Mouse (Mus musculus) heart, adult 2 months (tissue): ENCODE results near the gene Tnfrsf23. TPM values are rescaled to one million over a fixed set of nuclear protein-coding genes. Genes with fewer than 3 reads are reported as not detected.
A peak's percentile ranks its signal among the peaks of the same experiment; 100 is the strongest.

Source experiments
- DNase-seq, 2 experiments: peaks; one replicate each; pipeline ENCODE4 v3.0.0; 2021
- H3K27ac ChIP-seq: fragments of 200-600 bp; 2 replicates; pipeline ENCODE4 v1.8.1; 2022
- H3K27me3 ChIP-seq: fragments of 200-500 bp; 2 replicates; pipeline ENCODE4 v1.6.1; 2012; ENCODE audit warnings: mild to moderate bottlenecking, low read length, inconsistent platforms, mixed read lengths; ENCODE audit not compliant: control insufficient read depth, insufficient read depth
- H3K36me3 ChIP-seq: fragments of 200-500 bp; 2 replicates; pipeline ENCODE4 v1.6.1; 2012; ENCODE audit warnings: low read length, inconsistent platforms; ENCODE audit not compliant: control insufficient read depth, insufficient read depth
- H3K4me1 ChIP-seq: fragments of 200-500 bp; 2 replicates; pipeline ENCODE4 v1.6.1; 2011; ENCODE audit warnings: low read length; ENCODE audit not compliant: control insufficient read depth, insufficient read depth
- H3K4me3 ChIP-seq: fragments of 200-600 bp; 2 replicates; pipeline ENCODE4 v1.8.1; 2022
- H3K79me2 ChIP-seq: fragments of 200-500 bp; replicated peaks from 2 replicates; pipeline ENCODE4 v1.6.1; 2012; ENCODE audit warnings: mild to moderate bottlenecking, inconsistent platforms, low read length, moderate library complexity, mixed read lengths; ENCODE audit not compliant: control insufficient read depth, insufficient read depth
- H3K9ac ChIP-seq: fragments of 200-500 bp; 2 replicates; pipeline ENCODE4 v1.6.1; 2012; ENCODE audit warnings: low read depth, mild to moderate bottlenecking, control low read depth, inconsistent platforms, low read length, mixed read lengths
- CTCF ChIP-seq: fragments of 200-600 bp; IDR thresholded peaks from 2 replicates; pipeline ENCODE4 v1.8.1; 2022; ENCODE audit warnings: antibody characterized with exemption, mild to moderate bottlenecking, moderate library complexity
- EP300 ChIP-seq: fragments of 200-500 bp; IDR thresholded peaks from 2 replicates; pipeline ENCODE4 v1.6.1; 2011; ENCODE audit warnings: low read depth, low read length, control low read depth; ENCODE audit not compliant: insufficient read depth
- POLR2A ChIP-seq: fragments of 200-500 bp; IDR thresholded peaks from 2 replicates; pipeline ENCODE4 v1.6.1; 2011; ENCODE audit warnings: mild to moderate bottlenecking, low read depth, low read length, control low read depth; ENCODE audit not compliant: insufficient read depth
- WGBS: fragments of 180-500 bp; shearing (Covaris S2); methylation state at CpG from one replicate; pipeline ENCODE4 v1.1.7; 2018; 5-methylcytosine and 5-hydroxymethylcytosine counted together
- intact Hi-C: fragments of 180-260 bp; cut with DNase I; formaldehyde crosslinking; loops from one replicate; pipeline ENCODE4 v1.15.1; 2025
- long read RNA-seq: library from polyadenylated mRNA; stranded (forward); transcript quantifications from one replicate; pipeline ENCODE4 v2.0.0, GENCODE M21; 2021
- polyA plus RNA-seq: library from polyadenylated mRNA; depleted of rRNA; stranded (reverse); fragments of >200 nt; gene quantifications from 2 replicates; pipeline ENCODE4 v1.2.3, GENCODE M21; 2012; rRNA removed
- total RNA-seq, 2 experiments: library from RNA; stranded (reverse); gene quantifications; 2 replicates each; pipeline ENCODE4 v1.2.3; 2021

Tnfrsf23 gene
- 1 to 10 TPM; 2.4 to 2.8 TPM for total RNA-seq
- 3.2 and 5.1 TPM in 2 replicates for polyA plus RNA-seq
- long read RNA-seq, result 0 reads

- WGBS, result 4% methylated on average over 35 of the region's 35 CpGs
- no peaks in the 10 kb centered on the region for H3K36me3 ChIP-seq
- peak within 1 kb of the TSS; percentile 63 for H3K4me3 ChIP-seq
- H3K79me2 ChIP-seq, result no peaks in the 10 kb centered on the region
- no peak for TF ChIP-seq CTCF
- peak; percentile 84 for TF ChIP-seq POLR2A
- 0 out of 2 replicates have a peak, but pooled peaks have one; percentile 53 for TF ChIP-seq EP300
- intact Hi-C loops, result loop anchor here (2.0 kb wide), 1 partner anchor 33 kb away; no protein-coding TSS in a partner anchor
- H3K9ac ChIP-seq, result peak within 1 kb of the TSS; percentile 32; the same call in 1 of the 2 replicates
- H3K27ac ChIP-seq, result peak within 1 kb of the TSS; percentile 7
- no peaks in the 10 kb centered on the region for H3K4me1 ChIP-seq
- DNase-seq, result peak; percentile 76 to 85
- H3K27me3 ChIP-seq, result no peaks in the 10 kb centered on the region
Measured at GRCm38 (mm10) chr7:143685359-143686067, at the start of gene Tnfrsf23. Tnfrsf23 (minus strand) TSS chr7:143685872.

GRCm38 (mm10) chr7:143733746-143734145 lies 48.1 kb upstream of the Tnfrsf23 start:
- Histone ChIP-seq H3K79me2 (no peaks in the 10 kb centered on the region), H3K4me3 (no peak overlapping the region), H3K36me3 (no peaks in the 10 kb centered on the region), H3K4me1 (peaks cover 9% of the 10 kb centered on the region), H3K27me3 (no peaks in the 10 kb centered on the region), H3K9ac (no peak overlapping the region), H3K27ac (no peak overlapping the region)
- WGBS, result 75% methylated on average over 4 of the region's 4 CpGs
- DNase-seq, result no peak
- TF ChIP-seq CTCF, result no peak
- TF ChIP-seq EP300, result no peak
- no peak for TF ChIP-seq POLR2A
- intact Hi-C loops, result no loop called here

- peak; percentile 59 to 67 for DNase-seq
- Histone ChIP-seq H3K4me1 (peaks cover 6% of the 10 kb centered on the region; the same call in 1 of the 2 replicates), H3K4me3 (no peak overlapping the region), H3K27ac (peak overlapping the region; percentile 45), H3K9ac (no peak overlapping the region), H3K36me3 (no peaks in the 10 kb centered on the region), H3K79me2 (no peaks in the 10 kb centered on the region), H3K27me3 (no peaks in the 10 kb centered on the region)
- intact Hi-C loops, result no loop called here
- WGBS, result 65% methylated on average over 10 of the region's 10 CpGs
- TF ChIP-seq EP300, result no peak
- TF ChIP-seq POLR2A, result no peak
- TF ChIP-seq CTCF, result no peak
Measured at GRCm38 (mm10) chr7:143729886-143730285, 44.2 kb upstream of the Tnfrsf23 start.

- Histone ChIP-seq H3K79me2 (no peaks in the 10 kb centered on the region), H3K4me1 (peaks cover 6% of the 10 kb centered on the region; the same call in 1 of the 2 replicates), H3K9ac (no peak overlapping the region), H3K27ac (no peak overlapping the region), H3K27me3 (no peaks in the 10 kb centered on the region), H3K36me3 (no peaks in the 10 kb centered on the region), H3K4me3 (no peak overlapping the region)
- intact Hi-C loops, result no loop called here
- no peak for TF ChIP-seq CTCF
- no peak for TF ChIP-seq EP300
- TF ChIP-seq POLR2A, result no peak
- 82% methylated on average over 4 of the region's 4 CpGs for WGBS
- DNase-seq, result no peak
Measured at GRCm38 (mm10) chr7:143726396-143726795, 40.7 kb upstream of the Tnfrsf23 start.

GRCm38 (mm10) chr7:143723841-143724240 lies 38.2 kb upstream of the Tnfrsf23 start:
- Histone ChIP-seq H3K9ac (no peak overlapping the region), H3K27me3 (no peaks in the 10 kb centered on the region), H3K27ac (no peak overlapping the region), H3K36me3 (no peaks in the 10 kb centered on the region), H3K4me3 (no peak overlapping the region), H3K4me1 (peaks cover 3% of the 10 kb centered on the region; the same call in 1 of the 2 replicates), H3K79me2 (no peaks in the 10 kb centered on the region)
- TF ChIP-seq EP300 (no peak), CTCF (no peak), POLR2A (no peak)
- intact Hi-C loops, result no loop called here
- no peak for DNase-seq
- WGBS, result 95% methylated on average over 4 of the region's 4 CpGs

- no peak for TF ChIP-seq POLR2A
- TF ChIP-seq CTCF, result no peak
- no peak for TF ChIP-seq EP300
- no peak overlapping the region for H3K27ac ChIP-seq
Measured at GRCm38 (mm10) chr7:143722646-143723045, 37.0 kb upstream of the Tnfrsf23 start.

More at GRCm38 (mm10) chr7:143722646-143723045, 37.0 kb upstream of the Tnfrsf23 start:
- no peak overlapping the region for H3K4me3 ChIP-seq
- H3K4me1 ChIP-seq, result no peaks in the 10 kb centered on the region; the same call in 1 of the 2 replicates
- no peak overlapping the region for H3K9ac ChIP-seq
- 66% methylated on average over 5 of the region's 5 CpGs for WGBS
- intact Hi-C loops, result no loop called here
- DNase-seq, result no peak
- no peaks in the 10 kb centered on the region for H3K36me3 ChIP-seq
- H3K27me3 ChIP-seq, result no peaks in the 10 kb centered on the region
- no peaks in the 10 kb centered on the region for H3K79me2 ChIP-seq
